Mouse (Mus musculus): Measurements from ENCODE around the gene Serpina12. TPM values are rescaled to one million over a fixed set of nuclear protein-coding genes. Genes with fewer than 3 reads are reported as not detected.

Serpina12 gene
- total RNA-seq (2021) = not detected
- long read RNA-seq, experiment 1 = 0 reads
- long read RNA-seq, experiment 2 = 0 reads

DNA sequence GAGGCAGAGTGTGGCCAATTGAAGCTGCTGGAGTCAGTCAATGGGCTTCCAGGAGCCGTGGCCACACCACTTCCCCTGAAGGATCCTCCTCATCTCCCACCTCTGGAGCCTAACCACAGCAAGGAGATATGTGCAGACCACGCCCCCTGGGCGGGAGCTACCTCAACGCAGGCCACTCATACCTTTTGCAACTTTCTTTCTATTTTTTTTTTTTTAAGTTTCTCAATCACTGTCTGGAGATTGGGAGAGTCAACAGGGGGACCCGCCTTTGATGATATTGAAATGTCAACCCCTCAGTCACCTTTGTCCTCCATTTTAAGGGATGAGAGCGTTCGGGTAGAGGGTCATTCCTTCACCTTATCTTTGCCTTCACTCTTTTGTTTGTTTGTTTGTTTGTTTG, at the start of gene Serpina12:
Serpina12 (minus strand) TSS at position 101 of the 400 bp plus-strand sequence.
- no peak for DNase-seq
- intact Hi-C loops (cut with DNase I) = no loop called here

DNA sequence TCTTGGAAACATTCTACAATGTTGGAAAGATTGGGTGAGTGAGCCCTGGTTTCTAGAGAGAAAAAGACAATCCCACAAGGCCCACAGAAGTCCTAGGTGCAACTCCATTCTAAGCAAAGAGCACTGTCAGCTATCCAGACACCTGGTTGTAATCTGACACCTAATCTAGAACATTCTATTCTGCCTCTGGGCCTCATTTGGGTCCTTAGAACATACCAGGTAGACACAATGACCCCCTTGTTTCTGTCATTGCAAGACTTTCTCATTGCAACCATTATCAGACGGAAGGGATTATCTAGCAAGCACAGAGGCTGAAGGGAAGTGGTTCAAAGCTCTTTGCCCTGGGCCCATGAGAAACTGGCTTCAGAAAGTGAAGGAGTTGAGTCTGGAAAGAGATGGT, 47.1 kb upstream of the Serpina12 start:
- intact Hi-C loops (cut with DNase I) = no loop called here
- DNase-seq = no peak

DNA sequence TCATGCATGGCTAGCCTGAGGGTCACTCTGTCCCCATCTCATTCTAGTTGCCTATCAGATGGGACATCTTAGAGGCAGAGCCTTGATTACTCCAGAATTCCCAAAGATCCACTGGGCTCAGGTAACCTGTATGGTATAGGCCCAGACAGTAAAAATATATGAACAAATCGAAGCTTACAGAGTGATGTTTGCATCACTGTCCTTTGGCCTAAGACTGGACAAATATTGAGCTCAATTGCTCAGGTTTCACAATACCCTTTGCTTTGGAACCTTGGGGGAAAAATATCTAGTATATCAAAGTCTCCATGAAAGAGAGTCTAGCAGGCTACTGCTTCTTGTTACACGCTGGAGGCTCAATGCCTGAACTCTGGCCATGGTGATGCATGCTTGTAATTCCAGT, 45.9 kb upstream of the Serpina12 start:
- intact Hi-C loops (cut with DNase I) = no loop called here
- DNase-seq = no peak

DNA sequence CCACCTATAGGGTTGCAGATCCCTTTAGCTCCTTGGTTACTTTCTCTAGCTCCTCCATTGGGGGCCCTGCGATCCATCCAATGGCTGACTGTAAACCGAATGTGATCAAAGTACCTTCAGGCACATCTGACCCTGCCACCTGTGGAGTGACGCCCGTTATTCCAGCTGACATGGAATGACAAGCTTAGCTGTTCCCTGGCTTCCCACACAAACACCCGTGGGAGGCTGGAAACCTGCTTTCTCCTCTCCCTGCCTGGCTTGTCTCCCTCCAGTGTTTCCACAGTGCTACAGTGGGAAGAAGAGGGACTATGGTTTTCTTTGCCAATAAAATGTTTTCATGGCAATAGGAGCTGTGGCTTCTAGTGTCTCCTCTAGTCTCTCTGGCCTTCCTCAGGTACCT, 28.0 kb upstream of the Serpina12 start:
- intact Hi-C loops (cut with DNase I) = no loop called here
- no peak for DNase-seq

DNA sequence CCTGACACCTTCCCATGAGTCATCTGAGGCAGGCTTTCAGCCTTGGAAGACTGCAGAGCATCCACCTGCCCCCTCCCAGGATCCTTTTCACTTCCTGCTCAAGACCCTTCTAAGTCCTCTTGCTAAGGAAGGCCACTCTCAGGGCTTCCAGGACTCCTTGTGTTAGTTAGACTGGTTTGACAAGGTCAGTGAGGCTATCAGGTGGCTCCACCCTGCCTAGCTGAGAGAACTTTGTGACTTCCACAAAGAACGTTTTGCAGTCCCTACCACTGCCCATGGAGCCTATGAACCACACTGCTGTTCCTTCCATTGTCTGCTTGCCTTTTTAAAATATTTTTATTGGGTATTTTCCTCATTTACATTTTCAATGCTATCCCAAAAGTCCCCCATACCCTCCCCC, 27.5 kb upstream of the Serpina12 start:
- intact Hi-C loops (cut with DNase I) = no loop called here
- no peak for DNase-seq

DNA sequence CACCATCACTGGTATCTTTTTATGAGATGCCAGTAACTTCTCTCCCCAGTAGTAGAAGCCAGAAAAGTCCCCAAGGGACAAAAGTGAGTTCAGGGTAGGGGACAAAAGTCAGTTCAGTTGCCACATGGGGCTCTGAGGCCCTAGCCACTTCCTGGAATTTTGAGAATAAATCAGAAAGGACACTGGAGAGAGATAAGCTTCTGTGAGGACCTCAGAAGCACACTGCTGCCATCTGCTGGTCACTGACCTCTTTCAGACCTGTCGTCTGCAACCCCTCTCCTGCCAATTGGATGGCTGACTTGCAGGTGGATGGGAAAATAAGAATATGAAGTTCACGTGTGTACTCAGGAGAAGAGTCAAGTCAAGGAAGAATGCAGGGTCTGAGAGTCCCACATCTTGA, 25.4 kb upstream of the Serpina12 start:
- intact Hi-C loops (cut with DNase I) = loop anchor here (1.0 to 5.0 kb wide), 2 partner anchors 37 to 74 kb away; no protein-coding TSS in a partner anchor
- peak; percentile 80 to 89 for DNase-seq

DNA sequence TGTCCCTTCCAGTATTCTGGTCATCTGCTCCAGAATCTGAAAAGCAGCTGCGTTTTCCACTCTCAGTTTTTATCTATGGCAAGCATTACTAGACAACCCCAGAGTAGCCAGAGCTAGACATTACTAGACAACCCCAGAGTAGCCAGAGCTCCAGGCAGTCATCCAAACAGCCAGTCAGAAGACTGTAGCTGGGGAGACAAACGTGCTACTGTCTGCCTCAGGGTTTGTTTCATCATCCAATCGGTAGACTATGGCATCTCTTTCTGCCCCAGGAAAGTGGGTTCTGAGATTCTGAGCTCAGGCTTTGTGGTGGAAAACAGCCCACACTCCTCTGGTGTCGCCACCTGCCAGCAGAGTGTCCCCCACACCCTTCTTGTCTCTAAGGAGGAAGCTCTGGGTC, 23.3 kb upstream of the Serpina12 start:
- intact Hi-C loops (cut with DNase I) = loop anchor here (5.0 kb wide), 1 partner anchor 35 kb away; no protein-coding TSS in a partner anchor
- peak; percentile 59 to 79 for DNase-seq

DNA sequence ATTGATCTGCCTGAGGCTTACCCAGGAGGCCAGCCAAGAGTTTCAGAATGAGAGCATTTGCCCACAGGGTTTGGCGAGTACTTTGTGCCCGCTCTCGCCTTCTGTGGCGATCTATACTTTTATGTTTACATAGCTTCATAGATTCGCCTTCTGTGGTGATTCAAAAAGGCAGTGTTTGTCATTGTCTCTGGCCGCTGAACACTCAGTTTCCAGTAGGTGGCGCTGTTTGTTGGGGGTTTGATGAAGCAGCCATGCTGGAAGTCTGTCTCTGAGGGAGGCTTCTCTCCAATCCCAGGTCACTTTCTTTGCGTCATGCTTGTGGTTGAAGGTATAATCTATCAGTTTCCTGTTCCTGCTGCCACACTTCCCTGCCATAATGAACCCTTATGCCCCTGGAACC, 22.0 kb upstream of the Serpina12 start:
- intact Hi-C loops (cut with DNase I) = loop anchor here (1.0 to 5.0 kb wide), 2 partner anchors 34 to 352 kb away; no protein-coding TSS in a partner anchor
- DNase-seq = peak; percentile 65 to 80

DNA sequence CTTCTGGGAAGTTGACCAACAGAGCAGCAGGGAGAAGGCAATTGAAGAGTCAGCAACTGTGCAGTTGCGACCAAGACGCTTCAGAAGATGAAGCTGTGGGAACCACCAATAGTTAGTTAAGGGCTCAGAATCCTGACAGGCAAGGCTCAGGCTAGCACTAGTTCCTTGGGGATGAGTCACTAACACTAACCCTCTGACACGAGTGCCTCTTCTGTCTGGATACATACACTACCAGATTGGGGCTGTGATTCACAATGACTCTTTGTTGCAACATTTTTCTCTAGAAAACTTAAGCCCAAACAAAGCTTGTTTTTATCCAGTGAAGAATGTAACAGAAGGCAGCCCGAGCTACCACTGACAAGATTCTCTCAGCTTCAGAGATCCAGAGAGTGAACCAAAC, 20.8 kb upstream of the Serpina12 start:
- intact Hi-C loops (cut with DNase I) = loop anchor here (5.0 kb wide), 1 partner anchor 33 kb away; no protein-coding TSS in a partner anchor
- no peak for DNase-seq

DNA sequence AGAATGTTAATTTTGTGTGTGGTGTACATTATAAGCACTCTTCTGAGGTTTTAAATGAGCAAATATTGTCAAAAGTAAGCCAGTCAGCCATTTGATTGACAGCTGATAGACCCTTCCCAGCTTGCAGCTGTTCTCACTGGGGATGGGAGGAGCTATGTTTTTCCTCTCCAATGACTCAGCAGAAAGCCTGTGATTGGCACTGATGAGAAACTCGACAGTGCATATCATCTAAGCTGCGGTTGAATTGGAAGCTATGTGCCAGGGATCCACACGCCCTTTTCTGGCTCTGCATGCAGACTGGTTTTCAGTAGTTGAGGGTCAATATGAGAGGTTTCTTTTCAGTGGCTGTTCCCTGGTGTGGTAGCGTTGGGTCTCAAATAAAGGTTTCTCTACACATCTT, 20.3 kb upstream of the Serpina12 start:
- DNase-seq = no peak
- intact Hi-C loops (cut with DNase I) = no loop called here

DNA sequence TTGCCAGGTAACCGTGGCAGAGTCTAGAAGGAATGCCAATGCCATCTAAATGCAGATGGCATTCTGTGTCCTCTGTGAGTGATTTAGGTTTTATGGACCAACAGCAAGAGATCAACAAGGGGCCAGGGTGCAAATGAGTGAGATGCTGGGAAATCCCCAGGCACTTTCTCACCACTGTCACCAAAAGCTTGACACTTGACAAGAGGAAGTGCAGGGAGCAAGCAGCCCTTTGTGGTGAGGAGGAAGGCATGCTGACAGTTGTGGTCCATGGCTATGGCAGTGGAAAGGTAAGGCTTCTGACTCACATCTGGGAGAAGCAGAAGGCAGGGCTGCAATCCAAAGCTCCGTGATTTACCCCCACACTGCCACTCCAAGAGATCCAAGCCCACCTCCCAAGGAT, 17.6 kb upstream of the Serpina12 start:
- no peak for DNase-seq
- intact Hi-C loops (cut with DNase I) = no loop called here

DNA sequence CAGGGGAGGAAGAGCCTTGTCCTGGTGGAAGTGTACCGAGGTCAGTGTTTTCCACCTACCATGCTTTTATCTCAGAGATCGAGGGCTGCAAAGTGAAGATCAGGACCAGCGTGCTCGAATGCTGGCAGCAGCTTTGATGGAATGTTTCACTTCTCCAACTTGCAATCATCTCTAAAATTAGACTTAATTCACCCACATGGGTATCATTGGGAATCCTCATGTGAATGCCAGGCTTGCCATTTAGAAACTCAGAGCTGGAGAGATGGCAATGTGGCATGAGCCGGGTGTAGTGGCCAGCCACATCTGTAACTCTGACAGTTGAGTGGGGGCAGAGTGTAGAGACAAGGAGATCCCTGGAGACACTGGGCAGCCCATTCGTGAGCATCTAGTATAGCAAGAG, 15.9 kb upstream of the Serpina12 start:
- intact Hi-C loops (cut with DNase I) = no loop called here

DNA sequence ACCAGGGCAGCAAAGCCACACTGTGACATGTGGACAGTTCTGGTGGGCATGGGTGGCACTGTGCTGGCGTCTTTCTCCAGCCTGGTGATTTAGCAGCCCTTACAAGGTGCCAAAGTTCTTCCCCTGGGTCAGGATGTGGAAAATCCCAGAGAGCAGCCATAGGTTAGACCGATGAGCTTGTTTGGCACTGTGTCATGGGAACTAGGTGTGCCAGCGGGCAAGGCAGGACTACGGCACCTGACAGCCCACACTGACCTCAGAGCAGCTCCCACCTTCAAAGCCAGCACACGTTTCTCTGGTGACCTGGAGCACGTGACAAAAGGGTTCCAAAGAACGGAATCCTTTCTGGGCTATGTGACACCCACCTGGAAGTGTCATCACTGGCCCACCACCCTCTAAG, 13.3 kb upstream of the Serpina12 start:
- intact Hi-C loops (cut with DNase I) = no loop called here
- DNase-seq = no peak

More for the DNA sequence above, 15.9 kb upstream of the Serpina12 start:
- DNase-seq = no peak

DNA sequence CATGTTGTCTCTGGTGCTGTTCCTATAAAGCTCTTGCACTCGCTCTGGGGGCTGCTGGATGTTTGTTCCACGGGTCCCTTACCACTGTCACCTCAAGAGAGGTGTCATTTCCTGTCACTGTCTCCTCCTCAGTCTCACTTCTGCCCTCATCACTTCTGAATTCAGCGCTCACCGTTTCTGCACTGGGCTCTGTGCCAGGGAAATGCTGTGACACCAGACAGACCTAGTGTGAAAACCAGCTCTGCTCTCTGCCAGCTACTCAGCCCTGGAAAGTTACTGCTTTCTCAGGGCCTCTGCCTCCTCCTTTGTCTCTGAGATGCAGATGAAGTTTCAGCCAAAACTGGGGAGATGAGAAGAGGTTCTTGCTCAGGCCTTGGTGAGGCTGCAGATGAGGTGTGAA, 12.8 kb upstream of the Serpina12 start:
- peak; percentile 24 to 43 for DNase-seq
- intact Hi-C loops (cut with DNase I) = no loop called here

DNA sequence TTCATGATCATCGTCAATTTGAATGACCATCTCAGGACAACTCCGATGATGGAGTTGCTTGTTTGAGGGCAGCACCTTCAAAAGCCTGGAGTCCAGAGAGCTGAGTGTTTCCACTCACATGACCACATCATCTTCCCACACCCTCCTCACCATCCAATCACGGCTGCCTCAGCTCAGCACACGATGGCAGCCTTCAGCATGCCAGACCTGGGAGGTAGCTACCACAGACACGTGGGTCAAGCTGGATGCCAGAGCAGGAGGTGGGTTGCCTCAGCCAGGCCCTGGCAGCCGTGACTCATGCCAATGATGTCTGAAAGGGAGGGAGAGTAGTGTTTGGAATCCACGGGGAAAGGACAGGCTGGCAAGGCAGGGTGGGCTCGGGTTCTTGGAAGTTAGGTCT, 11.5 kb upstream of the Serpina12 start:
- DNase-seq = no peak
- intact Hi-C loops (cut with DNase I) = no loop called here

DNA sequence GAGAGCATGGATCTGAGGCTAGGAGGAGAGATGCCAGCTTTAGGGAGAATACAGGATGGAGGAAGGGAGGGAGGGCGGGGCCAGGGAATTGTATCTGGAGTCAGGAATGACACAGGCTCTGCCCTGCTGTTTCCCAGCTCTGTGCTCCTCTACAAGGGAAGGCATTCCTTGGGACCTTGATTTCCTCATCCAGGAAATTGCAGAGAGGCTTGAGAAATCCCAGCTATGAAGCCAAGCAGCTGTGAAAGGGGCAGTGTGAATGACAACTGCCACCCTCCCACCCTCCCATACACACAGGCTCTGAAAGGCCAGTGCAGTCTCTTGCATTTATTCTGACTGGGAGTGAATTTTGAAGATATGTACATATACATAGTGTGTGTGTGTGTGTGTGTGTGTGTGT, 9.8 kb upstream of the Serpina12 start:
- DNase-seq = no peak
- intact Hi-C loops (cut with DNase I) = no loop called here

DNA sequence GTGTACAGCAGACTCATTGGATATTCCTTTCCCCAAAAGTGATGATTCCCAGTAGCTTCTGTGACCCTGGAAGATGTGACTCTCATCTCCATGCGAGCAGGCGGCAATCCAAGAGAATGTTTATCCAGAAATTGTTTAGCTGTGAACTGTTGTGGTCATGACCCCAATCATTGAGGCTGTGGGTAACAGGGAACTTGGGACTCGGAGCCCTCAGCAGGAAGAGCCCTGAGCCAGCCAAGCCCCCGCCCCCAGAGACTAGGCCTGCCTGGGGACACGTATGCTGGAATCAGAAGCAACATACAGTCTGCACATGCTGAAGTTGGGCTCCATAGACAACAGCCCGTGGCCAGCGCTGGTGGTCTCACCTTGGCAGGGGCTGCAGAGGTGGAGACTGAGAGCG, 1.5 kb upstream of the Serpina12 start:
- intact Hi-C loops (cut with DNase I) = no loop called here
- DNase-seq = no peak

DNA sequence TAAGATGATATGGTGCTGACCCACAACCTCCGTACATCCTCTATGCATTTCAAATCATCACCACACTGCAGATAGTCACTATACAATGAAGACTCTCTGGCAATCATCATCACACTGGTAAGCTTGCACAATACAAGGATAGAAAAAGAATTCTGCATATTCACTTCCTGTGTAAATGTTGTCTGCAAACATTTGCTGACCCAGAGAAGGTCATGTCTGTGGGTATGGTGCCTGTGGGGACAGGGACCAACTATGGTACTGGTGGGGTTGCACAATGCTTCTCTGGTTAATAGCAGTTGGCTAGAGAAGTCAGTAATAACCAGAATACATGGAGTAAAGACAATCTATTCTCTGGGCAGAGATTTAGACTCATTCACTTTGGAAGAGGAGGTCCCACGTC, 1.5 kb downstream of the Serpina12 start:
- DNase-seq = no peak
- intact Hi-C loops (cut with DNase I) = no loop called here

DNA sequence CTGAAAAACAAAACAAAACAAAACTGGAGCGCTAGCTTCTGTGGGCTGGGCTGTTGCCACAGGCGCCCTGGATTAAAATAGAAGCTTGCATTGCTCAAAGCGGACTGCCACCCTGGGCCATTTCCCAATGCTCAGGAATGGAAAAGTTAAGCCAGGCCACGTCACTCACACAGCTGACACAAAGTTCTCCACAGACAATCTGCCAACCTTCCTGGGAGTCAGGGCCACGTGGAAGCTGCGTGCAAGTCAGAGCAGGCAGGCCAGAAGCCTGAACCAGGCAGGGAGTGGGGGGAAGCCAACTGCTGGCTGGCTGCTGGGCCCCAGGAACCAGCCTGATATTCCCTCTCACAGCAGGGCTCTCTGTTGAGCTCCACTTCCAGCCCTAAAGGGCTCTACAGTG, 2.8 kb downstream of the Serpina12 start:
- intact Hi-C loops (cut with DNase I) = no loop called here
- peak; percentile 57 to 70 for DNase-seq

DNA sequence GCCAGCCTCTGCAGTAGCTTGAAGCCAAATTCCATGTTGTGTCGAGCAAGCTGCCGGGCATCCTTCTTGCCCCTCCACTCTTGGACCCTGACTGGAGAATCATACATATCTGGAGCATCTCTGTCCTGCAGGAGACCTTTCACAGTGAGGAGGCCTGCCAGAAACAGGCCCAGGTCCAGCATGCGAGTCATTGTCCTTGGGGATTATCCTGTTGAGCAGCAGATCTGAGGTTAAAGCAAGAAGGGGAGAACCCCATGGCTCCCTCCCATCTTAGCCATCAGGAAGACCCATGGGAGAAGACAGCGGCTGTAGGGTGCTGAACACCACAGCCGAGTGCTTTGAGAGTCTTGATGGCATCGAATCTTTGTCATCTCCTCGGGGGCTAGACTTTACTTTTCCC, 6.1 kb downstream of the Serpina12 start:
- DNase-seq = no peak
- intact Hi-C loops (cut with DNase I) = no loop called here

DNA sequence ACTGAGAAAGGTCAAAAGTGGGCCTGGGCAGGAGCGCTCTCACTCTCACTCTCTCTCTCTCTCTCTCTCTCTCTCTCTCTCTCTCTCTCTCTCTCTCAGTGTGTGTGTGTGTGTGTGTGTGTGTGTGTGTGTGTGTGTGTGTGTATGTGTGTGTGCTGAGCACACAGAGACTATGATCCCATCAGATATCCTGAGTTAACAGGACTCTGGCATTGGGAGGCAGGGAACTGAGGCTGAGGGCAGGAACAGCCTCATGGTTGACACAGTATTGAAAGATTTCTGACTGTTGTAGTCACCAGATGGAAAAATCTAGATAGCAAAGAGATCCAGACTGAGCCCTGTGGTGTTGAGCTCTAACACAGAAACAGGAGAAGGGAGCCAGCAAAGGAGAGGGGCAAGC, 10.5 kb downstream of the Serpina12 start:
- no peak for DNase-seq
- intact Hi-C loops (cut with DNase I) = loop anchor here (5.0 kb wide), 1 partner anchor 34 kb away; no protein-coding TSS in a partner anchor

DNA sequence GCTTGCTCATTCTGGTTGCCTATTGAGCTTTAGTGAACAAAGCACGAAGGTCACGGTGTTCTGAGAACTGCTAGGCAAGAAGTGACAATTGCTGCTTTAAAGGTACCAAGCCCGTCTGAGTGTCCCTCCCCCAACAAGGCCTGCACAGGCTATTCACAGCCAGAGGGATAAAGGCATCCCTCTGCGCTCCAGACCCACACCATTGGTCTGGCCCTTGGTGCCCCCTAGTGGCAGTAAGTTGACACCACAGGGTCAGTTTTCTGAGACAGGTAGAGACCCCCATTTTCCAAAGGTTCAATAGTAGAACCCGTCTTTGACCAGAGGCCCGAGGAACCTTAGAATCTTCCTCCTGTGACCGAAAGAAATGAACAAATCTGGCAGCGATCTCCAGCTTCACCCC, 14.3 kb downstream of the Serpina12 start:
- DNase-seq = peak; percentile 34 to 65
- intact Hi-C loops (cut with DNase I) = loop anchor here (1.0 to 5.0 kb wide), 2 partner anchors 35 to 37 kb away; no protein-coding TSS in a partner anchor

DNA sequence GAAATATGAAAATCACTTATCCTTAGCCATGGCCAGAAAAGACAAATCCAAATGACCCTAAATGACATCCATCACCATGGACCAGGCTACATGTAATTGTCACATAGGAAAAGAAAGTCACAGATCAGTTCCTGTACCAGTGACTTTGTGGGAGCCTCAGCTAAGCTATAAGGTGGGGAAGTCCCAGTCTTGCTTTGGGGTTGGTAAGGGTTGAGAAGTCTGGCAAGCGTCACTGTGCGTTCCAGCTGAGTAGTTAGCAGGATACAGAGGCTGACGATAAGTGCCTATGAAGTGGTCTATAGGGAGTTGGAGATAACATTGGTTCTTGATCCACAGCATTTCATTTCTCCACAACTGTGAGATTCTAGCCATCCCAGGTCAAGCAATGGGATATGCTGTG, 29.0 kb downstream of the Serpina12 start:
- DNase-seq = no peak
- intact Hi-C loops (cut with DNase I) = no loop called here
